Mouse (Mus musculus): ENCODE measurements around the gene Il1b. TPM values are rescaled to one million over a fixed set of nuclear protein-coding genes. Genes with fewer than 3 reads are reported as not detected.

The Il1b gene
- not detected in 2 replicates for polyA plus RNA-seq (2014; fragmentation: Nextera tagmentation; extraction: Ambion mirVana)

DNA sequence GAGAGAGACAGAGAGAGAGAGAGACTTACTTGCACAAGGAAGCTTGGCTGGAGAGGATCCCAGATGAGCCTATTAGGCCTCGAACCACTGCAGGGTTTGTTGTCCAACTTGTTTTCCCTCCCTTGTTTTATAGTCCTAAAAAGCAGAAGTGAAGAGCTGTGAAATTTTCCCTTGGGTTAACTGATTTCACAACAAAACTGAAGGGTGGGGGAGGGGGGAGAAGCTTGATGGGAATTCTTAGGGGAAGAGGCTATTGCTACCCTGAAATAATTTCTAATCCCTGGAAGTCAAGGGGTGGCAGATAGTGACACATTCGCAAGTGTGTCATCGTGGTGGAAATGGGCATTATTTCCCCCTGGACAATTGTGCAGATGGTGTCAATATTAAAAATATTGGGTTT is at the start of gene Il1b:
Il1b (minus strand) TSS at position 101 of the 400 bp plus-strand sequence.
- H3K4me3 ChIP-seq (replicated peaks; ENCODE audit: low read depth, low read length): no peak within 1 kb of the TSS
- H3K9ac ChIP-seq (replicated peaks; ENCODE audit: low read length): no peak within 1 kb of the TSS
- H3K9me3 ChIP-seq (ENCODE audit: control insufficient read depth, low read length): no peaks in the 10 kb centered on the region
- no peak for ATAC-seq (ENCODE audit: low FRiP score, low TSS enrichment)
- no peaks in the 10 kb centered on the region for H3K4me1 ChIP-seq (ENCODE audit: control insufficient read depth, insufficient read depth, low read length)
- no peak within 1 kb of the TSS for H3K4me2 ChIP-seq (ENCODE audit: low read length)
- no peak for DNase-seq
- no peaks in the 10 kb centered on the region for H3K27me3 ChIP-seq (ENCODE audit: control insufficient read depth, insufficient read depth, low read length)
- no peaks in the 10 kb centered on the region for H3K36me3 ChIP-seq (ENCODE audit: control insufficient read depth, insufficient read depth, low read length)
- H3K27ac ChIP-seq (replicated peaks; ENCODE audit: low read depth, low read length): no peak within 1 kb of the TSS
- WGBS: 91% methylated on average over 3 of the region's 3 CpGs

DNA sequence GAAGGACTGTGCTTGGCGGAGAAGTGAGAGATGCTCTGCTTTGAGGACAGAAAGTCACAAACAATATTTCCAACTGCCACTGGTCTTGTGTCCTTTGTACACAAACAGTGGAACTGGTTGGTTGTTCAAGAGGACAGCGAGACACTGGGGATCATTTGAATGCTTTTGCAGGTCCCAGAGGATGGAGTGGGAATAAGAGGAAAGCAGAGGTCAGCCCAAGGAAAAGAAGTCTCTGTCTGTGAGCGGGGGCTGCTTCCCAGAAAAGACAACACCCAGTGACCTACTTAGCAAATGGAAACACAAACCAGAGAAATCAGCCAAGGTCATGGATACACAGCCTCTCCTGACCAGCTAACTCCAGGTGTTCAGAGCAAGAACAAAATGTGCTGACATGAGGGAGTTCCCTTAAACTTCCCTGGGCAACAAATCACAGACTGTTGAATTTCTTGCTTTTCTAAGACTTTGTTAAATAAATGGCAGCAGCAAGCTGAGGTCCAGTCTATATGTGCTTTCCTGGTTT is 48.5 kb upstream of the Il1b start:
- no peak overlapping the region for H3K4me3 ChIP-seq (replicated peaks; ENCODE audit: low read depth, low read length)
- 86% methylated on average over 3 of the region's 3 CpGs for WGBS
- H3K27ac ChIP-seq (replicated peaks; ENCODE audit: low read depth, low read length): no peak overlapping the region
- no peak overlapping the region for H3K9ac ChIP-seq (replicated peaks; ENCODE audit: low read length)
- DNase-seq: no peak
- no peak for ATAC-seq (ENCODE audit: low FRiP score, low TSS enrichment)
- no peaks in the 10 kb centered on the region for H3K9me3 ChIP-seq (ENCODE audit: control insufficient read depth, low read length)
- H3K4me1 ChIP-seq (ENCODE audit: control insufficient read depth, insufficient read depth, low read length): no peaks in the 10 kb centered on the region
- no peaks in the 10 kb centered on the region for H3K36me3 ChIP-seq (ENCODE audit: control insufficient read depth, insufficient read depth, low read length)
- H3K4me2 ChIP-seq (ENCODE audit: low read length): no peak overlapping the region
- H3K27me3 ChIP-seq (ENCODE audit: control insufficient read depth, insufficient read depth, low read length): no peaks in the 10 kb centered on the region

DNA sequence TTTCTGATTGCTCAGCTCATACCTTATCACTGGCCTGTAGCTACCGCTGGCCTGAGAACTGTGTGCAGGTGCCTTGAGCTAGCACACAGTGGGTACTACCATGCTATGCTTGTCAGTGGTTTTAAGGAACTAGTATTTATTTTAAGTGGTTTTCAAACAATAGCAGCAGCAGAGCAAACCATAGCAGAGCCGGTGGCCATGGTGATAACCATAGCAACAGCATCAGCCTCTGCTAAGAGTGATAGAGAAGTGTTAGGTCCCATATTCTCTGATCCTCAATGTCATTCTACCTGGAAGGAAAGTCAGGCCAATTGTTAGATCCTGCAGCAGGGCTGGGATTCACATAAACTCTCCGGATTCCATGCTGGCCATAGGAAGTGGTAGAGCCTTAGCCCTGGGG is 43.7 kb upstream of the Il1b start:
- no peak overlapping the region for H3K27ac ChIP-seq (replicated peaks; ENCODE audit: low read depth, low read length)
- H3K4me2 ChIP-seq (ENCODE audit: low read length): no peak overlapping the region
- H3K4me1 ChIP-seq (ENCODE audit: control insufficient read depth, insufficient read depth, low read length): no peaks in the 10 kb centered on the region
- no peak overlapping the region for H3K9ac ChIP-seq (replicated peaks; ENCODE audit: low read length)
- no peaks in the 10 kb centered on the region for H3K27me3 ChIP-seq (ENCODE audit: control insufficient read depth, insufficient read depth, low read length)
- no peaks in the 10 kb centered on the region for H3K9me3 ChIP-seq (ENCODE audit: control insufficient read depth, low read length)
- no peak overlapping the region for H3K4me3 ChIP-seq (replicated peaks; ENCODE audit: low read depth, low read length)
- no peaks in the 10 kb centered on the region for H3K36me3 ChIP-seq (ENCODE audit: control insufficient read depth, insufficient read depth, low read length)
- DNase-seq: peak; percentile 18
- no peak for ATAC-seq (ENCODE audit: low FRiP score, low TSS enrichment)
- WGBS: 79% methylated on average over 3 of the region's 3 CpGs

DNA sequence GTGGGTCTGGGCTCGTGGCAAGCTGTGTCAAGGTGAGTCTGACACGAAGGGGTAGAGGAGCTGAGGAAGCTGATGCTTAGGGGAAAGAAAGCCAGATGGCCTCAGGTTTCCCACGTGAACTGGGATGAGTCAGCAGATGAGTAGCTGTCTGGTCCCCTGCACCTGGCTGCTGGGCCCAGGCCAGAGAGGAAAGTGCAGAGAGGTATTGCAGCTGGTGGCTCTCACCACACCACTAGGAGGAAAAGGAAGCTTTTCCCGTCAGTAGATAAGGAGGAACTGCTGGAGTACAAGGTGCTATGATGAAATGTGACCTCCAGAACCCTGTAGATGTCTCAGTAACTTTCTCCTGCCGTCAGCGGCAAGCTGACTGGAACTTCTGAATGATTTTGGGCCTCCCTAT is 42.5 kb upstream of the Il1b start:
- 77% methylated on average over 6 of the region's 6 CpGs for WGBS

DNA sequence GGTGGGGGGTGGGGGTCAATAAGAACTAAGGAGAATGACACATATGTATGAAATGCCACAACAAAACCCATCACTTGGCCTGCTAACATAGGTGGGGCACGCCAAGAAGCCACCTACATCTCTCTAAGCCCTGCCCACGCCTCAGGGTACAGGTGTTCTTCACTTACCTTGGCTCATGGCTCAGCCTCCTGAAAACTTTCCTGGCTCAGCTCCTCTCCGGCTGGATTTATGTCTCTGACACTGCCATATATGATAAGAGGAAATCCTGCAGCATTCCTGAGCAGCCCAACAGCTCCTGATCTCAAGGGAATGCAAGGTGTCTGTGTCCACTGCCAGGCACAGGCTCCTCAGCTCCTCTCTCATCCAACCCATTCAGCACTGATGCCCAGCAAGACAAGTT is 40.7 kb upstream of the Il1b start:
- Histone ChIP-seq H3K4me1 (ENCODE audit: control insufficient read depth, insufficient read depth, low read length) (no peaks in the 10 kb centered on the region), H3K27me3 (ENCODE audit: control insufficient read depth, insufficient read depth, low read length) (no peaks in the 10 kb centered on the region), H3K9ac (replicated peaks; ENCODE audit: low read length) (no peak overlapping the region), H3K27ac (replicated peaks; ENCODE audit: low read depth, low read length) (no peak overlapping the region), H3K9me3 (ENCODE audit: control insufficient read depth, low read length) (no peaks in the 10 kb centered on the region), H3K36me3 (ENCODE audit: control insufficient read depth, insufficient read depth, low read length) (no peaks in the 10 kb centered on the region), H3K4me2 (ENCODE audit: low read length) (no peak overlapping the region), H3K4me3 (replicated peaks; ENCODE audit: low read depth, low read length) (no peak overlapping the region)
- WGBS: 76% methylated on average over 3 of the region's 3 CpGs
- no peak for ATAC-seq (ENCODE audit: low FRiP score, low TSS enrichment)
- no peak for DNase-seq

More for the DNA sequence above, 42.5 kb upstream of the Il1b start:
- Histone ChIP-seq H3K4me1 (ENCODE audit: control insufficient read depth, insufficient read depth, low read length) (no peaks in the 10 kb centered on the region), H3K27me3 (ENCODE audit: control insufficient read depth, insufficient read depth, low read length) (no peaks in the 10 kb centered on the region), H3K36me3 (ENCODE audit: control insufficient read depth, insufficient read depth, low read length) (no peaks in the 10 kb centered on the region), H3K27ac (replicated peaks; ENCODE audit: low read depth, low read length) (no peak overlapping the region), H3K4me2 (ENCODE audit: low read length) (no peak overlapping the region), H3K4me3 (replicated peaks; ENCODE audit: low read depth, low read length) (no peak overlapping the region), H3K9me3 (ENCODE audit: control insufficient read depth, low read length) (no peaks in the 10 kb centered on the region), H3K9ac (replicated peaks; ENCODE audit: low read length) (no peak overlapping the region)
- no peak for DNase-seq
- ATAC-seq (ENCODE audit: low FRiP score, low TSS enrichment): no peak

DNA sequence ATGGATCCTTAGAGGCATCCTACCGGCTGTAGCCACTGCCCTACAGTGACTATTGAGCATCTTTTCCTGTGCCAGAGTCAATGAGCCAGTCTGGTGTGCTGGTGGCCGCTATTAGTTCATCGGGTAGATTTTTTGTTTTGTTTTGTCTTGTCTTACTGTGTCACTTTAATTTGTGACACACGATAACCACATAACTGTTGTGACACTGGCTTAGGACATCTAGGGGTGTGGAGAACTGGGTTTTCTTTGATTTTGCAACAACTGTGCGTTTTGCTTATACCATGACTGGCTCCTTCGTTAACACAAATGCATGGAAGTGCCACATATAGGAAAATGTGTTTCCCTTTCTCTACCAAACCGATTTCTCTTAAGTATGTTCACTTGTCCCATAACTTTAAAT is 39.4 kb upstream of the Il1b start:
- H3K9me3 ChIP-seq (ENCODE audit: control insufficient read depth, low read length): no peaks in the 10 kb centered on the region
- no peak overlapping the region for H3K4me3 ChIP-seq (replicated peaks; ENCODE audit: low read depth, low read length)
- 90% methylated on average over 7 of the region's 7 CpGs for WGBS
- DNase-seq (no peak), ATAC-seq (ENCODE audit: low FRiP score, low TSS enrichment) (no peak)
- H3K9ac ChIP-seq (replicated peaks; ENCODE audit: low read length): no peak overlapping the region
- no peaks in the 10 kb centered on the region for H3K27me3 ChIP-seq (ENCODE audit: control insufficient read depth, insufficient read depth, low read length)
- H3K27ac ChIP-seq (replicated peaks; ENCODE audit: low read depth, low read length): no peak overlapping the region
- H3K4me1 ChIP-seq (ENCODE audit: control insufficient read depth, insufficient read depth, low read length): no peaks in the 10 kb centered on the region
- H3K4me2 ChIP-seq (ENCODE audit: low read length): no peak overlapping the region
- H3K36me3 ChIP-seq (ENCODE audit: control insufficient read depth, insufficient read depth, low read length): no peaks in the 10 kb centered on the region

DNA sequence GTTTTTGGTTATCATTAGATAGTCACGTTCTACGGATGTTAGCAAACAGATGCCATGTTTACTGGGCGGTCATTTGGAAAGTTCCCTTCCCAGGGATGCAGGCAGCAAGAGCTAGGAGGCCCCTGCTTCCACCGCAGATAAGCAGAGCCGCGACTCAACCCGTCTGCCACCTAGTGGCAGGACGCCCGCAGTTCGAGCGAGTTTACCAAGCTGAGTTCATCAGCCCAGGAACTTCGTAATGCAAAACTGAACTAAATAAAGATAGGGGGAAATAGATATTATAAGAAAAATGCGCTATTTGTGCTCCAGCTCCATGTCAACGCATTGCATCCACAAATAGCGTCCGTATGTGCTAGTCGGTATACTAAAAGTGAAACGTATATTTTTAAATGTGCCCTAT is 37.5 kb upstream of the Il1b start:
- Histone ChIP-seq H3K27ac (replicated peaks; ENCODE audit: low read depth, low read length) (no peak overlapping the region), H3K4me3 (replicated peaks; ENCODE audit: low read depth, low read length) (no peak overlapping the region), H3K27me3 (ENCODE audit: control insufficient read depth, insufficient read depth, low read length) (no peaks in the 10 kb centered on the region), H3K36me3 (ENCODE audit: control insufficient read depth, insufficient read depth, low read length) (no peaks in the 10 kb centered on the region), H3K9me3 (ENCODE audit: control insufficient read depth, low read length) (no peaks in the 10 kb centered on the region), H3K9ac (replicated peaks; ENCODE audit: low read length) (no peak overlapping the region), H3K4me2 (ENCODE audit: low read length) (no peak overlapping the region), H3K4me1 (ENCODE audit: control insufficient read depth, insufficient read depth, low read length) (no peaks in the 10 kb centered on the region)
- WGBS: 22% methylated on average over 18 of the region's 18 CpGs
- ATAC-seq (ENCODE audit: low FRiP score, low TSS enrichment): no peak
- peak; percentile 89 for DNase-seq

DNA sequence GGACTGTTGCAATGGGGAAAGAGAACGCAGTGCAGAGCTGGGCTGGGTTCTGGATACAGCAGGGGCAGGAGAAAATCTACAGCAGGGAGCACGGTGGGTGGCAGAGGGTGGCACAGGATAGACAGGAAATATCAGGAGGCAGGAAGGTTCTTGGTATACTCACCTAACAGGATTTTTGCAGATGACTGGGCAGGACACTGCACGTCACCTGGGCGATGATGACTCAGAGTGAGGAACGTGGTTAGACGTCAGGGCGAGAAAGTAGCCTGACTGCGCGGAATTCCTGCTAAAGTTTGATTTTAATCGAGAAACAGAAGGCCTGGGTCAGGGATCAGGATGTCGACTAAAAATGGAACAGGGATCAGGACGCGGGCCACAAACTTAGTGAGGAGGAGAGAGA is 36.7 kb upstream of the Il1b start:
- Histone ChIP-seq H3K4me2 (ENCODE audit: low read length) (no peak overlapping the region), H3K27ac (replicated peaks; ENCODE audit: low read depth, low read length) (no peak overlapping the region), H3K27me3 (ENCODE audit: control insufficient read depth, insufficient read depth, low read length) (no peaks in the 10 kb centered on the region), H3K9ac (replicated peaks; ENCODE audit: low read length) (no peak overlapping the region), H3K4me1 (ENCODE audit: control insufficient read depth, insufficient read depth, low read length) (no peaks in the 10 kb centered on the region), H3K4me3 (replicated peaks; ENCODE audit: low read depth, low read length) (no peak overlapping the region), H3K36me3 (ENCODE audit: control insufficient read depth, insufficient read depth, low read length) (no peaks in the 10 kb centered on the region), H3K9me3 (ENCODE audit: control insufficient read depth, low read length) (no peaks in the 10 kb centered on the region)
- 96% methylated on average over 13 of the region's 13 CpGs for WGBS
- DNase-seq: no peak
- no peak for ATAC-seq (ENCODE audit: low FRiP score, low TSS enrichment)

DNA sequence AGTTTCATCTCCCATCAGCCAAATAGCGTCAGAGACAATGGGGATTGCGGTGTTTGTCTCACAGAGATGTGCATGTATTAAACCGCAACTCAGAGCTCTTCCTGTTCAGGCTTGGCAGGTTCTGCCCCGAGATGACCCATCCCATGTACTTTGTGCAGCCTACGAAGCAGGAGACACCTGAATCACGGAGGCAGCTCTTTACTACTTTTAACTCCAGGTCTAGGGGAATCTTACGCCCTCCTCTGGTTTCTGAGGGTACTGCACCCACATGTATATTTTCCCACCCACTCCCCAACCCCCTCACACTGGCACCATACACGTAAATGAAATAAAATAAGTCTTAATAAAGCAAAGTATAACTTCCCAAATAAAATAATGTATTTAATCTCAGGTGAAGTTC is 35.6 kb upstream of the Il1b start:
- Histone ChIP-seq H3K36me3 (ENCODE audit: control insufficient read depth, insufficient read depth, low read length) (no peaks in the 10 kb centered on the region), H3K4me3 (replicated peaks; ENCODE audit: low read depth, low read length) (no peak overlapping the region), H3K9me3 (ENCODE audit: control insufficient read depth, low read length) (no peaks in the 10 kb centered on the region), H3K27me3 (ENCODE audit: control insufficient read depth, insufficient read depth, low read length) (no peaks in the 10 kb centered on the region), H3K9ac (replicated peaks; ENCODE audit: low read length) (no peak overlapping the region), H3K4me1 (ENCODE audit: control insufficient read depth, insufficient read depth, low read length) (no peaks in the 10 kb centered on the region), H3K4me2 (ENCODE audit: low read length) (no peak overlapping the region), H3K27ac (replicated peaks; ENCODE audit: low read depth, low read length) (no peak overlapping the region)
- no peak for DNase-seq
- ATAC-seq (ENCODE audit: low FRiP score, low TSS enrichment): no peak
- 90% methylated on average over 8 of the region's 8 CpGs for WGBS

Data from midbrain, embryonic 14.5 days (tissue).